Mouse (Mus musculus) CH12.LX (cell line): ENCODE results near the gene Fndc9. TPM values are rescaled to one million over a fixed set of nuclear protein-coding genes. Genes with fewer than 3 reads are reported as not detected.

ENCODE experiments used
- DNase-seq: peaks from one replicate; pipeline ENCODE4 v3.0.0-alpha.2; 2013; ENCODE audit errors: extremely low read depth
- H3K27ac ChIP-seq: 2 replicates; pipeline ENCODE4 v1.5.1; 2012; ENCODE audit warnings: low read depth, mild to moderate bottlenecking, control low read depth, moderate library complexity; ENCODE audit not compliant: insufficient read depth
- H3K27me3 ChIP-seq: replicated peaks from 2 replicates; pipeline ENCODE3; 2012; ENCODE audit warnings: inconsistent platforms
- H3K36me3 ChIP-seq, 2 experiments: replicated peaks in 1 of 2; 2 replicates each; pipeline versions ENCODE3 to v1.6.1; 2012; ENCODE audit warnings: inconsistent platforms in 1 of 2, low read length in 1 of 2, mild to moderate bottlenecking in 1 of 2, mixed read lengths in 1 of 2, moderate library complexity in 1 of 2; ENCODE audit not compliant: control insufficient read depth in 1 of 2, insufficient read depth in 1 of 2
- H3K4me1 ChIP-seq, 2 experiments: 2 replicates each; pipeline ENCODE4 v1.6.1; 2012; ENCODE audit warnings: inconsistent platforms in 1 of 2, moderate library complexity in 1 of 2; ENCODE audit not compliant: insufficient read depth in 2 of 2, control insufficient read depth in 1 of 2
- H3K4me2 ChIP-seq: 2 replicates; pipeline ENCODE4 v1.6.1; 2012; ENCODE audit warnings: low read depth, mild to moderate bottlenecking, control low read depth; ENCODE audit not compliant: poor library complexity, insufficient read depth, severe bottlenecking
- H3K4me3 ChIP-seq, 3 experiments: fragments of 150-350 bp in 1 of 3; sonication (generic) in 1 of 3; replicated peaks in 1 of 3; 2 replicates each; pipeline versions ENCODE3 to v1.5.1; 2011 to 2012; ENCODE audit warnings: low read depth in 2 of 3, low read length in 2 of 3, mild to moderate bottlenecking in 2 of 3, moderate library complexity in 2 of 3, control low read depth in 1 of 3, improper control_type of control experiment in 1 of 3, inconsistent platforms in 1 of 3, mixed read lengths in 1 of 3; ENCODE audit not compliant: poor library complexity in 1 of 3
- H3K79me2 ChIP-seq: replicated peaks from 2 replicates; pipeline ENCODE4 v1.6.1; 2012; ENCODE audit warnings: mild to moderate bottlenecking, moderate library complexity; ENCODE audit not compliant: control insufficient read depth, poor library complexity, insufficient read depth, severe bottlenecking; ENCODE audit errors: extremely low read depth
- H3K9ac ChIP-seq: 2 replicates; pipeline ENCODE4 v1.6.1; 2012; ENCODE audit warnings: low read depth, mild to moderate bottlenecking, control low read depth, moderate library complexity; ENCODE audit not compliant: insufficient read depth
- H3K9me3 ChIP-seq: replicated peaks from 2 replicates; pipeline ENCODE3; 2012; ENCODE audit warnings: low read length, inconsistent platforms, mixed read lengths
- CHD1 ChIP-seq: IDR thresholded peaks from 2 replicates; pipeline ENCODE4 v1.6.1; 2012; ENCODE audit warnings: low read depth, low read length, improper control_type of control experiment, inconsistent platforms
- CHD2 ChIP-seq: IDR thresholded peaks from 2 replicates; pipeline ENCODE4 v1.6.1; 2011; ENCODE audit warnings: low read length, improper control_type of control experiment
- CTCF ChIP-seq, 2 experiments: IDR thresholded peaks in 1 of 2; conservative IDR thresholded peaks in 1 of 2; 2 replicates each; pipeline ENCODE4 v1.5.1; 2011 to 2012; ENCODE audit warnings: low read depth in 2 of 2, low read length in 2 of 2, improper control_type of control experiment in 1 of 2, inconsistent platforms in 1 of 2, mild to moderate bottlenecking in 1 of 2, moderate library complexity in 1 of 2
- E2F4 ChIP-seq: IDR thresholded peaks from 2 replicates; pipeline ENCODE4 v1.6.1; 2011; ENCODE audit warnings: low read depth, low read length, improper control_type of control experiment; ENCODE audit not compliant: insufficient replicate concordance
- EP300 ChIP-seq: IDR thresholded peaks from 2 replicates; pipeline ENCODE4 v1.6.1; 2011; ENCODE audit warnings: low read length, improper control_type of control experiment
- ETS1 ChIP-seq: conservative IDR thresholded peaks from 2 replicates; pipeline ENCODE4 v1.6.1; 2012; ENCODE audit warnings: low read depth, mild to moderate bottlenecking, inconsistent platforms, low read length, improper control_type of control experiment, moderate library complexity
- GABPA ChIP-seq: IDR thresholded peaks from 2 replicates; pipeline ENCODE4 v1.6.1; 2012; ENCODE audit warnings: low read depth, low read length, improper control_type of control experiment, inconsistent platforms; ENCODE audit not compliant: insufficient replicate concordance
- HCFC1 ChIP-seq: IDR thresholded peaks from 2 replicates; pipeline ENCODE4 v1.6.1; 2012; ENCODE audit warnings: low read depth, mild to moderate bottlenecking, inconsistent platforms, low read length, improper control_type of control experiment
- IRF4 ChIP-seq: IDR thresholded peaks from 2 replicates; pipeline ENCODE4 v1.6.1; 2014; ENCODE audit warnings: low read depth, mild to moderate bottlenecking, inconsistent platforms, low read length, improper control_type of control experiment
- JUND ChIP-seq: conservative IDR thresholded peaks from 2 replicates; pipeline ENCODE4 v1.6.1; 2011; ENCODE audit warnings: low read depth, low read length, improper control_type of control experiment
- KAT2A ChIP-seq: IDR thresholded peaks from 2 replicates; pipeline ENCODE4 v1.6.1; 2012; ENCODE audit warnings: low read length, improper control_type of control experiment, inconsistent platforms; ENCODE audit not compliant: insufficient replicate concordance
- MAFK ChIP-seq: IDR thresholded peaks from 2 replicates; pipeline ENCODE4 v1.6.1; 2011; ENCODE audit warnings: low read length, improper control_type of control experiment; ENCODE audit not compliant: insufficient replicate concordance
- MAX ChIP-seq: IDR thresholded peaks from 2 replicates; pipeline ENCODE4 v1.6.1; 2011; ENCODE audit warnings: low read length, improper control_type of control experiment
- MAZ ChIP-seq: IDR thresholded peaks from 2 replicates; pipeline ENCODE4 v1.6.1; 2012; ENCODE audit warnings: low read depth, mild to moderate bottlenecking, inconsistent platforms, low read length, improper control_type of control experiment, moderate library complexity
- MEF2A ChIP-seq: IDR thresholded peaks from 2 replicates; pipeline ENCODE4 v1.6.1; 2014; ENCODE audit warnings: low read depth, mild to moderate bottlenecking, inconsistent platforms, low read length, improper control_type of control experiment, borderline replicate concordance
- MXI1 ChIP-seq: IDR thresholded peaks from 2 replicates; pipeline ENCODE4 v1.6.1; 2011; ENCODE audit warnings: mild to moderate bottlenecking, low read depth, low read length, improper control_type of control experiment
- MYC ChIP-seq: IDR thresholded peaks from 2 replicates; pipeline ENCODE4 v1.6.1; 2011; ENCODE audit warnings: low read depth, mild to moderate bottlenecking, improper control_type of control experiment, low read length
- NELFE ChIP-seq: IDR thresholded peaks from 2 replicates; pipeline ENCODE4 v1.6.1; 2011; ENCODE audit warnings: low read depth, low read length, improper control_type of control experiment
- NRF1 ChIP-seq: IDR thresholded peaks from 2 replicates; pipeline ENCODE4 v1.6.1; 2014; ENCODE audit warnings: low read depth, mild to moderate bottlenecking, inconsistent platforms, low read length, improper control_type of control experiment, moderate library complexity
- PAX5 ChIP-seq: IDR thresholded peaks from 2 replicates; pipeline ENCODE4 v1.6.1; 2012; ENCODE audit warnings: low read length, inconsistent platforms, mixed read lengths
- POLR2A ChIP-seq: IDR thresholded peaks from 2 replicates; pipeline ENCODE4 v1.6.1; 2011; ENCODE audit warnings: low read depth, mild to moderate bottlenecking, improper control_type of control experiment, low read length
- POLR2AphosphoS2 ChIP-seq: IDR thresholded peaks from 2 replicates; pipeline ENCODE4 v1.6.1; 2011; ENCODE audit warnings: low read depth, low read length, improper control_type of control experiment
- RCOR1 ChIP-seq: conservative IDR thresholded peaks from 2 replicates; pipeline ENCODE4 v1.6.1; 2012; ENCODE audit warnings: low read depth, mild to moderate bottlenecking, inconsistent platforms, low read length, improper control_type of control experiment
- SMC3 ChIP-seq: IDR thresholded peaks from 2 replicates; pipeline ENCODE4 v1.6.1; 2011; ENCODE audit warnings: low read depth, low read length, improper control_type of control experiment
- TCF12 ChIP-seq: IDR thresholded peaks from 2 replicates; pipeline ENCODE4 v1.6.1; 2014; ENCODE audit warnings: low read depth, mild to moderate bottlenecking, inconsistent platforms, low read length, improper control_type of control experiment
- USF2 ChIP-seq: conservative IDR thresholded peaks from 2 replicates; pipeline ENCODE4 v1.6.1; 2011; ENCODE audit warnings: low read depth, low read length, improper control_type of control experiment
- ZC3H11A ChIP-seq: IDR thresholded peaks from 2 replicates; pipeline ENCODE4 v1.6.1; 2012; ENCODE audit warnings: low read depth, mild to moderate bottlenecking, inconsistent platforms, low read length, improper control_type of control experiment
- ZKSCAN1 ChIP-seq: IDR thresholded peaks from 2 replicates; pipeline ENCODE4 v1.6.1; 2012; ENCODE audit warnings: low read depth, inconsistent platforms, low read length, improper control_type of control experiment, borderline replicate concordance
- ZMIZ1 ChIP-seq: IDR thresholded peaks from 2 replicates; pipeline ENCODE4 v1.6.1; 2012; ENCODE audit warnings: low read depth, mild to moderate bottlenecking, inconsistent platforms, low read length, improper control_type of control experiment
- dilution Hi-C: fragments of 300-500 bp; cut with MboI; formaldehyde crosslinking; loops from 2 replicates; pipeline ENCODE4 v1.14.3; 2020; ENCODE audit warnings: low sequenced_read_pairs; ENCODE audit not compliant: extremely low pct_unique_long_range_greater_than_20kb, extremely low pct_ligation_motif_present
- in situ Hi-C: fragments of 300-500 bp; cut with MboI; formaldehyde crosslinking; loops from 3 replicates; pipeline ENCODE4 v1.14.3; 2019; ENCODE audit warnings: low sequenced_read_pairs, low pct_ligation_motif_present, low pct_unique_long_range_greater_than_20kb, mixed read lengths
- polyA plus RNA-seq: library from polyadenylated mRNA; unstranded; fragments of >175 nt; gene quantifications from 2 replicates; pipeline ENCODE4 v1.2.1, GENCODE M21; 2012; ENCODE audit warnings: low read depth; ENCODE audit not compliant: insufficient read length
- total RNA-seq, 2 experiments: library from RNA; depleted of rRNA; stranded (reverse); fragments of 300-350 nt in 1 of 2; fragments of >200 nt in 1 of 2; gene quantifications; 2 replicates each; pipeline ENCODE4 v1.2.3; 2012 to 2014

Fndc9 gene
- total and polyA plus RNA-seq, 3 experiments: 3.9 to 12.1 TPM; not detected in 1

GRCm38 (mm10) chr11:46246393-46246792 lies 11.1 kb downstream of the Fndc9 start:
- Histone ChIP-seq H3K9ac (no peak overlapping the region), H3K79me2 (no peaks in the 10 kb centered on the region), H3K36me3 (peaks cover 86 to 88% of the 10 kb centered on the region in 2 experiments), H3K4me1 (peaks cover 0 to 6% of the 10 kb centered on the region in 2 experiments; a peak in 1 of 4 replicates), H3K4me3 (no peak overlapping the region), H3K4me2 (no peak overlapping the region), H3K9me3 (no peaks in the 10 kb centered on the region), H3K27me3 (no peaks in the 10 kb centered on the region), H3K27ac (no peak overlapping the region)
- no peak for DNase-seq
- in situ Hi-C loops (no loop called here), dilution Hi-C loops (no loop called here)
- TF ChIP-seq MAFK (no peak), EP300 (no peak), RCOR1 (no peak), HCFC1 (no peak), E2F4 (no peak), CTCF (conservative IDR thresholded peaks at IDR 0.05 in 1 of 2, IDR thresholded peaks at IDR 0.05 in 1 of 2; ENCODE audit: low read depth in 2 of 2, low read length in 2 of 2) (no peak), MEF2A (no peak), MAZ (no peak), MYC (no peak), SMC3 (no peak), MAX (no peak), MXI1 (no peak), POLR2A (no peak), POLR2AphosphoS2 (no peak), ZMIZ1 (no peak), KAT2A (no peak), ZC3H11A (no peak), IRF4 (no peak), TCF12 (no peak), NRF1 (no peak)

GRCm38 (mm10) chr11:46248352-46248751 lies 13.0 kb downstream of the Fndc9 start:
- TF ChIP-seq ZC3H11A (no peak), POLR2AphosphoS2 (no peak), NRF1 (no peak), E2F4 (no peak), NELFE (no peak), MEF2A (no peak), CHD2 (no peak), MXI1 (no peak), PAX5 (no peak), GABPA (no peak), MAZ (no peak), CHD1 (no peak), ZKSCAN1 (no peak), JUND (no peak), ETS1 (no peak), USF2 (no peak)
- H3K4me2 ChIP-seq: no peak overlapping the region
- H3K27me3 ChIP-seq: no peaks in the 10 kb centered on the region
- H3K79me2 ChIP-seq: no peaks in the 10 kb centered on the region
- H3K4me3 ChIP-seq: no peak overlapping the region
- no peak overlapping the region for H3K9ac ChIP-seq
- peaks cover 91 to 93% of the 10 kb centered on the region in 2 experiments for H3K36me3 ChIP-seq
- in situ Hi-C loops: no loop called here
- H3K27ac ChIP-seq: no peak overlapping the region
- dilution Hi-C loops: no loop called here
- H3K4me1 ChIP-seq: peaks cover 0 to 6% of the 10 kb centered on the region in 2 experiments; a peak in 1 of 4 replicates
- DNase-seq: no peak
- no peaks in the 10 kb centered on the region for H3K9me3 ChIP-seq
